Mouse (Mus musculus) embryonic facial prominence, embryonic 12.5 days (tissue): ENCODE measurements around the gene Dennd1a. TPM values are rescaled to one million over a fixed set of nuclear protein-coding genes. Genes with fewer than 3 reads are reported as not detected.

Experiments used
- ATAC-seq: fragments of 200-750 bp; cut with Nextera tagmentation; 2 replicates; pipeline ENCODE4 v1.8.0; 2017; ENCODE audit not compliant: insufficient number of reproducible peaks, insufficient read depth, low FRiP score, low TSS enrichment
- H3K27ac ChIP-seq: fragments of 300-500 bp; sonication (generic); 2 replicates; pipeline ENCODE4 v1.5.1; 2016; ENCODE audit warnings: mild to moderate bottlenecking
- H3K27me3 ChIP-seq: fragments of 300-500 bp; sonication (generic); 2 replicates; pipeline ENCODE4 v1.6.1; 2016; ENCODE audit warnings: mild to moderate bottlenecking, moderate library complexity
- H3K36me3 ChIP-seq: fragments of 300-500 bp; sonication (generic); 2 replicates; pipeline ENCODE4 v1.6.1; 2016; ENCODE audit warnings: mild to moderate bottlenecking
- H3K4me1 ChIP-seq: fragments of 300-500 bp; sonication (generic); 2 replicates; pipeline ENCODE4 v1.6.1; 2016
- H3K4me2 ChIP-seq: fragments of 300-500 bp; sonication (generic); replicated peaks from 2 replicates; pipeline ENCODE4 v1.6.1; 2016; ENCODE audit warnings: mild to moderate bottlenecking, moderate library complexity
- H3K4me3 ChIP-seq: fragments of 300-500 bp; sonication (generic); 2 replicates; pipeline ENCODE4 v1.5.1; 2016; ENCODE audit warnings: mild to moderate bottlenecking
- H3K9ac ChIP-seq: fragments of 300-500 bp; sonication (generic); 2 replicates; pipeline ENCODE4 v1.6.1; 2016; ENCODE audit warnings: mild to moderate bottlenecking, moderate library complexity
- H3K9me3 ChIP-seq: fragments of 300-500 bp; sonication (generic); 2 replicates; pipeline ENCODE4 v1.6.1; 2016; ENCODE audit warnings: mild to moderate bottlenecking, moderate library complexity
- WGBS: fragments of 180-500 bp; shearing (Covaris S2); methylation state at CpG from one replicate; pipeline ENCODE4 v1.1.7; 2016; 5-methylcytosine and 5-hydroxymethylcytosine counted together
- polyA plus RNA-seq: library from polyadenylated mRNA; unstranded; fragments of >200 nt; fragmentation: Nextera tagmentation; extraction: Ambion mirVana; gene quantifications from 2 replicates; pipeline ENCODE4 v1.2.1, GENCODE M21; 2016

The Dennd1a gene
- polyA plus RNA-seq, 1 experiment from 2014 or later = 21.4 TPM

GRCm38 (mm10) chr2:38064266-38064665 is 222.9 kb downstream of the Dennd1a start:
- no peak overlapping the region for H3K27ac ChIP-seq
- H3K4me2 ChIP-seq = no peak overlapping the region
- H3K27me3 ChIP-seq = peaks cover 13% of the 10 kb centered on the region
- no peak overlapping the region for H3K4me3 ChIP-seq
- WGBS = 76% methylated on average over 3 of the region's 3 CpGs
- peaks cover 13% of the 10 kb centered on the region for H3K4me1 ChIP-seq
- no peak for ATAC-seq
- no peaks in the 10 kb centered on the region for H3K9me3 ChIP-seq
- H3K9ac ChIP-seq = no peak overlapping the region
- H3K36me3 ChIP-seq = no peaks in the 10 kb centered on the region

- H3K4me1 ChIP-seq = no peaks in the 10 kb centered on the region
- H3K9ac ChIP-seq = no peak overlapping the region
- H3K4me2 ChIP-seq = no peak overlapping the region
- no peak overlapping the region for H3K27ac ChIP-seq
- no peak overlapping the region for H3K4me3 ChIP-seq
- peaks cover 13% of the 10 kb centered on the region for H3K27me3 ChIP-seq
- no peaks in the 10 kb centered on the region for H3K9me3 ChIP-seq
- WGBS = 81% methylated on average over 1 of the region's 1 CpGs
- H3K36me3 ChIP-seq = no peaks in the 10 kb centered on the region
- ATAC-seq = no peak
Observed at GRCm38 (mm10) chr2:38062156-38062555, 225.0 kb downstream of the Dennd1a start.

- Histone ChIP-seq H3K27ac (no peak overlapping the region), H3K9me3 (no peaks in the 10 kb centered on the region), H3K4me1 (no peaks in the 10 kb centered on the region), H3K4me2 (no peak overlapping the region), H3K9ac (no peak overlapping the region), H3K4me3 (no peak overlapping the region), H3K27me3 (peaks cover 13% of the 10 kb centered on the region), H3K36me3 (no peaks in the 10 kb centered on the region)
- WGBS = 87% methylated on average over 2 of the region's 2 CpGs
- no peak for ATAC-seq
Observed at GRCm38 (mm10) chr2:38061474-38061873, 225.7 kb downstream of the Dennd1a start.

- H3K4me3 ChIP-seq = no peak overlapping the region
- no peak for ATAC-seq
- H3K27ac ChIP-seq = no peak overlapping the region
- H3K4me1 ChIP-seq = peaks cover 7% of the 10 kb centered on the region
- WGBS = 65% methylated on average over 3 of the region's 3 CpGs
- no peak overlapping the region for H3K9ac ChIP-seq
- no peaks in the 10 kb centered on the region for H3K36me3 ChIP-seq
- H3K4me2 ChIP-seq = no peak overlapping the region
- H3K9me3 ChIP-seq = no peaks in the 10 kb centered on the region
- H3K27me3 ChIP-seq = no peaks in the 10 kb centered on the region
Observed at GRCm38 (mm10) chr2:38052440-38052839, 234.8 kb downstream of the Dennd1a start.

- no peak for ATAC-seq
- 63% methylated on average over 1 of the region's 1 CpGs for WGBS
- H3K27ac ChIP-seq = no peak overlapping the region
- no peaks in the 10 kb centered on the region for H3K36me3 ChIP-seq
- peaks cover 7% of the 10 kb centered on the region for H3K4me1 ChIP-seq
- no peak overlapping the region for H3K9ac ChIP-seq
- no peak overlapping the region for H3K4me3 ChIP-seq
- no peaks in the 10 kb centered on the region for H3K27me3 ChIP-seq
- no peaks in the 10 kb centered on the region for H3K9me3 ChIP-seq
- no peak overlapping the region for H3K4me2 ChIP-seq
Observed at GRCm38 (mm10) chr2:38051485-38052085, 235.6 kb downstream of the Dennd1a start.

GRCm38 (mm10) chr2:38048996-38049395 is 238.2 kb downstream of the Dennd1a start:
- no peak for ATAC-seq

GRCm38 (mm10) chr2:38045286-38045685 is 241.9 kb downstream of the Dennd1a start:
- no peak for ATAC-seq
- 43% methylated on average over 4 of the region's 4 CpGs for WGBS
- no peaks in the 10 kb centered on the region for H3K36me3 ChIP-seq

More at GRCm38 (mm10) chr2:38048996-38049395, 238.2 kb downstream of the Dennd1a start:
- Histone ChIP-seq H3K27me3 (no peaks in the 10 kb centered on the region), H3K9ac (no peak overlapping the region), H3K36me3 (no peaks in the 10 kb centered on the region), H3K27ac (no peak overlapping the region), H3K4me3 (no peak overlapping the region), H3K4me2 (no peak overlapping the region), H3K4me1 (peaks cover 7% of the 10 kb centered on the region), H3K9me3 (no peaks in the 10 kb centered on the region)

GRCm38 (mm10) chr2:38040845-38041244 is 246.3 kb downstream of the Dennd1a start:
- H3K9me3 ChIP-seq = no peaks in the 10 kb centered on the region
- no peaks in the 10 kb centered on the region for H3K27me3 ChIP-seq
- ATAC-seq = peak; percentile 47; the same call in 1 of the 2 replicates
- no peak overlapping the region for H3K4me3 ChIP-seq
- H3K4me2 ChIP-seq = no peak overlapping the region
- no peaks in the 10 kb centered on the region for H3K36me3 ChIP-seq
- no peak overlapping the region for H3K27ac ChIP-seq
- H3K4me1 ChIP-seq = no peaks in the 10 kb centered on the region; the same call in 1 of the 2 replicates
- 43% methylated on average over 3 of the region's 3 CpGs for WGBS
- H3K9ac ChIP-seq = no peak overlapping the region

More at GRCm38 (mm10) chr2:38045286-38045685, 241.9 kb downstream of the Dennd1a start:
- no peaks in the 10 kb centered on the region for H3K9me3 ChIP-seq
- no peak overlapping the region for H3K27ac ChIP-seq
- H3K4me2 ChIP-seq = no peak overlapping the region
- no peak overlapping the region for H3K9ac ChIP-seq
- H3K4me1 ChIP-seq = no peaks in the 10 kb centered on the region; the same call in 1 of the 2 replicates
- no peaks in the 10 kb centered on the region for H3K27me3 ChIP-seq
- H3K4me3 ChIP-seq = no peak overlapping the region

- Histone ChIP-seq H3K4me2 (no peak overlapping the region), H3K36me3 (no peaks in the 10 kb centered on the region), H3K9ac (no peak overlapping the region), H3K27me3 (no peaks in the 10 kb centered on the region), H3K9me3 (no peaks in the 10 kb centered on the region), H3K27ac (no peak overlapping the region), H3K4me1 (no peaks in the 10 kb centered on the region), H3K4me3 (no peak overlapping the region)
- no peak for ATAC-seq
- 98% methylated on average over 1 of the region's 1 CpGs for WGBS
Observed at GRCm38 (mm10) chr2:38039621-38040020, 247.6 kb downstream of the Dennd1a start.

- no peaks in the 10 kb centered on the region for H3K4me1 ChIP-seq
- no peaks in the 10 kb centered on the region for H3K9me3 ChIP-seq
- whole genome bisulfite sequencing = 84% methylated on average over 3 of the region's 3 CpGs
- no peak overlapping the region for H3K4me3 ChIP-seq
- H3K27me3 ChIP-seq = 0 out of 2 replicates have a peak, but pooled peaks cover 2% of the 10 kb centered on the region
- no peak overlapping the region for H3K9ac ChIP-seq
- ATAC-seq = no peak
- no peak overlapping the region for H3K27ac ChIP-seq
- H3K36me3 ChIP-seq = no peaks in the 10 kb centered on the region
- H3K4me2 ChIP-seq = no peak overlapping the region
Observed at GRCm38 (mm10) chr2:38028317-38028716, 258.9 kb downstream of the Dennd1a start.

- no peaks in the 10 kb centered on the region for H3K36me3 ChIP-seq
- H3K27me3 ChIP-seq = 0 out of 2 replicates have a peak, but pooled peaks cover 2% of the 10 kb centered on the region
- H3K9me3 ChIP-seq = no peaks in the 10 kb centered on the region
- H3K4me3 ChIP-seq = no peak overlapping the region
- no peak overlapping the region for H3K9ac ChIP-seq
- ATAC-seq = no peak
- H3K4me2 ChIP-seq = no peak overlapping the region
- no peaks in the 10 kb centered on the region for H3K4me1 ChIP-seq
- 21% methylated on average over 6 of the region's 6 CpGs for WGBS
- no peak overlapping the region for H3K27ac ChIP-seq
Observed at GRCm38 (mm10) chr2:38025615-38026014, 261.6 kb downstream of the Dennd1a start.

GRCm38 (mm10) chr2:38023741-38024130 is 263.5 kb downstream of the Dennd1a start:
- Histone ChIP-seq H3K4me2 (no peak overlapping the region), H3K9me3 (no peaks in the 10 kb centered on the region), H3K9ac (no peak overlapping the region), H3K4me3 (no peak overlapping the region), H3K36me3 (no peaks in the 10 kb centered on the region), H3K27me3 (0 out of 2 replicates have a peak, but pooled peaks cover 2% of the 10 kb centered on the region), H3K4me1 (no peaks in the 10 kb centered on the region), H3K27ac (no peak overlapping the region)
- WGBS = 80% methylated on average over 4 of the region's 4 CpGs
- ATAC-seq = no peak
